Mouse (Mus musculus): ENCODE measurements around the gene Vps37d. TPM values are rescaled to one million over a fixed set of nuclear protein-coding genes. Genes with fewer than 3 reads are reported as not detected.

Vps37d gene
- total RNA-seq, 2 experiments from 2014 or later, result 0.33 to 0.49 TPM

DNA sequence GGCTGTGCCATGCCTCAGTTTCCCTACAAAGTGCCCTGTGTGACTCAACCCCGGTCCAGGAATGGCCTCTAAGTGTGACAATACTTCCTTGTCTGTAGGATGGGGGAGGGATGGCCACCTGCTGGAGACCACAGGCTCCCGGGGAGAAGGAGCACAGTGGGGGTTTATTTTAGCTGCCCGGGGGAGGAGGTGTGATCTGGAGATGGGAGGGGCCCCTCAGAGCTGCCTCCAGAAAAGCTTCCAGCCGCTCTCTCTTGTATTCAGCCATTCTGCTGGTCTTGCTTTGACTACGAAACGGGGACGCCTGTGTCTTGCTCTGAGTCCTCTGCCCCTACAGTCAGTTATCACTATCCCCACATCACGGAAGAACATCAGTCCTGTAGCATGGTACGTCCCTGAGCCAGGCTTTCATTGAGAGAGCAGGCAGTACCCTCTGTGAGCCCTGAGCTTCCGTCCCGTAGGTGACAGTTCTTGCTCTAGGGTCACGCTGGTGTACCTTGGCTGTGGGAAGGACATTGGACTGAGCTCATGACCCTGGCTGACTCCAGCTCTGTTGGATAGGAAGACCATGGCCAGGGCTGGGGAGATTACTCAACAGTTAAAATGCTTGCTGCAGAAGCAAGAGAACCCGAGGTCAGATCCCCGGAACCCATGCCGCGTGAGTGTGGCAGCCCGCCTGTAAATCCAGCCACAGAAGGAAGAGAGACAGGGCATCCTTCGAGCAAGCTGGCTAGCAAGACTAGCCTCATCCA, 42.3 kb downstream of the Vps37d start:
- intact Hi-C loops (cut with DNase I), result no loop called here
- DNase-seq, result no peak

DNA sequence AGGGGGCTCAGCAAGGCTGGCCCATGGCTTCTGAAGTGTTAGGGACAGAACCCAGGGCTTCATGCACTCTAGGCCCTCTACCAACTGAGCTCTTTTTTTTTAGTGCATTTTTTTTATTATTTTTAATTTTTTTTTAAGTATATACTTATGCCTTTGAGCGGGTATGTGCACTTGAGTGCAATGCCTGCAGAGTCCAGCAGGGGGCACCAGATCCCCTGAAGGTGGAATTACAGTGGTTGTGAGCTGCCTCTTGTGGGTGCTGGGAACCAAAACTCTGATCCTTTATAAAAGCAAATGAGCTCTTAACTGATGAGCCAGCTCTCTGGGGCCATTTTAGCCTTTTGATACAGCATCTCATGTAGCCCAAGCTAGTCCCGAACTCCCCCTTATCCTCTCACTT, 43.5 kb downstream of the Vps37d start:
- intact Hi-C loops (cut with DNase I), result no loop called here
- DNase-seq, result no peak

DNA sequence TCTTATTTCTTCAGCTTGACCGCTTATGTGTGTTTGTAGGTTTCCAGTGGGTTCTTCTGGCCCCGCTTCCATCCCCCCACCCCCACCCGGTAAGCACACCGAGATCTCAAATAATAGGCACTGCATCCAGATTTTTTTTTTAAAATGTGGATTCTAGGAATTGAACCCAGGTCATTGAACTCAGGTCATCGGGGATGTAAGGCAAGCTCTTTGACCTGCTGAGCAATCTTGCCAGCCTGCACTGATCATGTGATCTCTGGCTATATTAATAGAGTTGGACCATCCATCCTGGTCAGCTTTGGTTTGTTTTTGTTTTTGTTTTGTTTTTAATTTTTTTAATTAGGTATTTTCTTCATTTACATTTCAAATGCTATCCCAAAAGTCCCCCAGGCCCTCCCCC, 45.5 kb downstream of the Vps37d start:
- intact Hi-C loops (cut with DNase I), result no loop called here
- no peak for DNase-seq

DNA sequence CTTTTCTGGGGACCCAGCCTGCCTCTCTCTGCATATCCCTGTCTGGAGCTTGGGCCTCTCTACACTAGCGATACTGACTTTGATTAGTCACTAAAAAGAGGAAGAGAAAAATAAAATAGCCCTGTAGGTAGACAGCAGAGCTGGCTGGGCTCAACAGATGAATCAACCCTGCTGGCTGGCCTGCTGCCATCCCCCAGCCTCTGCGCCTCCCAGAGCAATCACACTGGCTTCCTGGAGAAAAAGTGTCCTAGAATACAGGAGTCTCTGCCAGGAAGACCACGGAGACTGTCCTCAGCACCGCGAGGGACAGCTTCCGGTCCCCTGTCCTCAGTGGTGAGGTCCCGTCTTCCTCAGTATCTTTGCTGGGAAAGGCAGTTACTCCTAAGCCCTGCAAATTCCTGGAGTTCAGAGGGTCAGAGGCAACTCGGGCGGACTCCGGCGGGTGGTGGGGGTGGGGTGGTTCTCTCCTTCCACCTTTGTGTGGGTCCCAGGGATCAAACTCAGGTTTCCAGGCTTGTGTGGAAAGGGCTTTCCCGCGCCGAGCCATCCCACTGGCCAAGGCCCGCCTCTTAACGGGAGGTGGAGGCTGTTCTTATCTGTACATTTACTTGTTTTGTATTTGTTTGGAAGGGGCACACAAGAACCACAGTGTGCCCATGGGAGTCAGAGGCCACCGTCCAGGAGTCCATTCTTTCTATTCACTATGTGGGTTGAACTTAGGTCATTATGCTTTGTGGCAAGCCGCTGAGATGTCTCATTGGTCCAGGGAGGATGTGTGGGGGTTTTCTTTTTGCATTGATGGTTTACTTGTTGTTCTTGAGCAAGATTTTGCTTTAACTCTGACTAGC, 48.8 kb downstream of the Vps37d start:
- intact Hi-C loops (cut with DNase I), result no loop called here
- peak in 1 of 2 experiments; percentile 49 for DNase-seq

DNA sequence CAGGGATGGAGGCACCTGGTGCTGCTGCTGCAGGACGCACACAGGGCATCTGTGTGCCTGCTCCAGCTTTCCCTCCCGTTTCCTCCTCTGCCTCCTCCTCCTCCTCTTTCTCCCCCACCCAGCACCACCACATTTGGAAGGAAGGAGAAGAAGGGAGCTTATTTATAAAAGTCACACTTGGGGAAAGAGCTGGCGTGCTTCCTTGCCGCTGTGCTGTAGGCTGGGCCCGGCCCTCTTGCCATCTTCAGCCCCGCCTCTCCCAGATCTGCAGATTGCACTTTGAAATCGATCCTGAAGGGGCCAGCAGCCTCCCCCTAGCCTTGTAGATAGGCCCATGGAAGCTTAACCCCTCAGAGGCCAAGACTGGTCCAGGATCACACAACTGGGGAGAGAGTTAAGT, 52.2 kb downstream of the Vps37d start:
- no peak for DNase-seq
- intact Hi-C loops (cut with DNase I), result no loop called here

- no peak for DNase-seq
- intact Hi-C loops (cut with DNase I), result loop anchor here (5.0 kb wide), 1 partner anchor 48 kb away; no protein-coding TSS in a partner anchor
These were observed 53.3 kb downstream of the Vps37d start for GRCm38 (mm10) chr5:135024665-135025224.

DNA sequence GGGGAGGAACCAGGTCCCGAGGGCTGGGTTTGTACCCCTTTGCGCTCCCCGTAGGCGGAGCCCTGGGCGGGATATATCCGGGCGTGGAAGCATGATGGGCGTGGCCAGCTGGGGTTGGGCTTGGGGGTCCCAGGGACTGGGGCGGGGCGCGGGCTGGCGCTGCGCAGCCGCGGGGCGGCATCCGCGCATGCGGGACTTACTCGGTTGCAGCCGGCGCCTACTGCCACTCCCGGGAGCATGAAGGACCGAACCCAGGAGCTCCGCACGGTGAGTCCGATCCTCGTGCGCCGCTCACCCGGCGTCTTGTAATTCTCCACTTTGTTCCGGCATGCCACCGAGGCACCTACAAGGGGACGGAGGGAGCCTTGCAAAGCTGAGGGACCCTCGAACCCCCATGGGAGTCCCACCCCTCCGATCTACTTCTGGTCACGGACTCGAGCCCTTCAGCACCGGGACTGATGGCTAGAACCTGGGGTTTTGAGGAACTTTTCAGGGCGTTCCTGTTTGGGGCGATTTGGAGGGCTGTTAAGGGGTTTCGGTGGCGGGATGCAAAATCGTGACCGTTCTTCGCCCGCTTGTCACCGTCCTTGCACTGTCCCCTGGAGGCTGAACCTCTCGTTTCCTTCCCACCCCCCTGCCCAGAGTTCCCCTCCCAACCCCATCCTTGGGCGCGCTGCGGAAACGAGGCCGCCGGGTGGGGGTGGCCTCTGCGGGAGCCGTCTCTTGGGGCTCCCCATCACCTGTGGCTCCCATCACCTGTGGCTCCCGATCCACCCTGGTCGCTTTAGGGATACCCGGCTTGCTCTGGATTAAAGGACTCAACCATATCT, 54.5 kb downstream of the Vps37d start, which contains the start of gene Stx1a:
Stx1a (plus strand) TSS at position 139 of the 830 bp plus-strand sequence.
- peak; percentile 79 to 83 for DNase-seq
- intact Hi-C loops (cut with DNase I), result loop anchor here (5.0 kb wide), 1 partner anchor 49 kb away; no protein-coding TSS in a partner anchor

Other genes starting within 250 kb of the Vps37d start
- gene Tmem270, start 171.5 kb downstream of the Vps37d start, total RNA-seq (2021), result not detected
- gene Cldn13, start 162.7 kb downstream of the Vps37d start, total RNA-seq (2021), result not detected
- 1 to 10 TPM; 5.1 to 6.4 TPM for gene Mettl27, start 145.9 kb downstream of the Vps37d start, total RNA-seq (2021)
- not detected for gene Cldn4, start 131.3 kb downstream of the Vps37d start, total RNA-seq (2021)
- gene Cldn3, start 92.1 kb downstream of the Vps37d start, total RNA-seq (2021), result not detected
- gene Abhd11, start 69.1 kb downstream of the Vps37d start, total RNA-seq (2021), result 10 to 100 TPM; 51.6 to 57.0 TPM
- under 1 TPM; 0.59 to 0.74 TPM for gene Stx1a, start 54.8 kb downstream of the Vps37d start, total RNA-seq (2021)
- gene Dnajc30, start 14.1 kb downstream of the Vps37d start, total RNA-seq (2021), result 10 to 100 TPM; 25.4 to 27.3 TPM
- gene Bud23, start 13.3 kb downstream of the Vps37d start, total RNA-seq (2021), result 10 to 100 TPM; 26.9 to 30.0 TPM
- 10 to 100 TPM; 62.4 to 79.9 TPM for gene Mlxipl, start 11.6 kb upstream of the Vps37d start, total RNA-seq (2021)
- 1 to 10 TPM; 9.7 to 9.8 TPM for gene Tbl2, start 71.4 kb upstream of the Vps37d start, total RNA-seq (2021)
- gene Bcl7b, start 90.0 kb upstream of the Vps37d start, total RNA-seq (2021), result 10 to 100 TPM; 23.6 to 26.9 TPM
- gene Baz1b, start 109.0 kb upstream of the Vps37d start, total RNA-seq (2021), result 10 to 100 TPM; 26.1 to 26.3 TPM
- 10 to 100 TPM; 19.1 to 27.1 TPM for gene Fzd9, start 173.0 kb upstream of the Vps37d start, total RNA-seq (2021)